Mouse (Mus musculus): ENCODE measurements at regions not wholly inside any gene's neighbourhood (a gene's known extent, or its start where the extent isn't known, plus 50 kb on each side); places are given as distances from the start of the nearest gene placed in this dataset.

- 0% methylated on average over 2 of the region's 2 CpGs for WGBS
Measured at GRCm38 (mm10) chr6:49716520-49716919, 106.0 kb upstream of the Npy start.

GRCm38 (mm10) chr6:49716945-49717344 is 105.6 kb upstream of the Npy start:
- H3K4me2 ChIP-seq (ENCODE audit: low read depth, low read length): no peak overlapping the region
- no peak overlapping the region for H3K9ac ChIP-seq (ENCODE audit: low read length)
- no peaks in the 10 kb centered on the region for H3K4me1 ChIP-seq (ENCODE audit: control insufficient read depth, insufficient read depth, low read length)
- H3K27ac ChIP-seq (ENCODE audit: low read length): no peak overlapping the region
- H3K27me3 ChIP-seq (ENCODE audit: control insufficient read depth, insufficient read depth, low read length): no peaks in the 10 kb centered on the region
- ATAC-seq (replicated peaks; ENCODE audit: extremely low read depth, insufficient read depth, low FRiP score): no peak
- no peaks in the 10 kb centered on the region for H3K36me3 ChIP-seq (ENCODE audit: control insufficient read depth, insufficient read depth)
- H3K9me3 ChIP-seq (replicated peaks; ENCODE audit: control insufficient read depth, low read length): no peaks in the 10 kb centered on the region
- H3K4me3 ChIP-seq (ENCODE audit: low read length): no peak overlapping the region
- 15% methylated on average over 1 of the region's 1 CpGs for WGBS

More at GRCm38 (mm10) chr6:49716520-49716919, 106.0 kb upstream of the Npy start:
- Histone ChIP-seq H3K4me2 (ENCODE audit: low read depth, low read length) (no peak overlapping the region), H3K9me3 (replicated peaks; ENCODE audit: control insufficient read depth, low read length) (no peaks in the 10 kb centered on the region), H3K27me3 (ENCODE audit: control insufficient read depth, insufficient read depth, low read length) (no peaks in the 10 kb centered on the region), H3K4me3 (ENCODE audit: low read length) (no peak overlapping the region), H3K4me1 (ENCODE audit: control insufficient read depth, insufficient read depth, low read length) (no peaks in the 10 kb centered on the region), H3K9ac (ENCODE audit: low read length) (no peak overlapping the region), H3K36me3 (ENCODE audit: control insufficient read depth, insufficient read depth) (no peaks in the 10 kb centered on the region), H3K27ac (ENCODE audit: low read length) (no peak overlapping the region)
- ATAC-seq (replicated peaks; ENCODE audit: extremely low read depth, insufficient read depth, low FRiP score): no peak

- Histone ChIP-seq H3K27ac (ENCODE audit: low read length) (no peak overlapping the region), H3K4me1 (ENCODE audit: control insufficient read depth, insufficient read depth, low read length) (no peaks in the 10 kb centered on the region), H3K4me2 (ENCODE audit: low read depth, low read length) (no peak overlapping the region), H3K9me3 (replicated peaks; ENCODE audit: control insufficient read depth, low read length) (no peaks in the 10 kb centered on the region), H3K27me3 (ENCODE audit: control insufficient read depth, insufficient read depth, low read length) (no peaks in the 10 kb centered on the region), H3K36me3 (ENCODE audit: control insufficient read depth, insufficient read depth) (no peaks in the 10 kb centered on the region), H3K9ac (ENCODE audit: low read length) (no peak overlapping the region), H3K4me3 (ENCODE audit: low read length) (no peak overlapping the region)
- 54% methylated on average over 5 of the region's 5 CpGs for WGBS
- no peak for ATAC-seq (replicated peaks; ENCODE audit: extremely low read depth, insufficient read depth, low FRiP score)
Measured at GRCm38 (mm10) chr6:49733191-49733590, 89.3 kb upstream of the Npy start.

GRCm38 (mm10) chr6:49743157-49743556 is 79.4 kb upstream of the Npy start:
- no peak for ATAC-seq (replicated peaks; ENCODE audit: extremely low read depth, insufficient read depth, low FRiP score)
- H3K4me2 ChIP-seq (ENCODE audit: low read depth, low read length): no peak overlapping the region
- 57% methylated on average over 3 of the region's 3 CpGs for WGBS

GRCm38 (mm10) chr6:49745301-49745700 is 77.2 kb upstream of the Npy start:
- H3K4me2 ChIP-seq (ENCODE audit: low read depth, low read length): no peak overlapping the region
- no peak for ATAC-seq (replicated peaks; ENCODE audit: extremely low read depth, insufficient read depth, low FRiP score)
- H3K9me3 ChIP-seq (replicated peaks; ENCODE audit: control insufficient read depth, low read length): no peaks in the 10 kb centered on the region
- WGBS: 85% methylated on average over 4 of the region's 4 CpGs
- H3K4me1 ChIP-seq (ENCODE audit: control insufficient read depth, insufficient read depth, low read length): no peaks in the 10 kb centered on the region
- H3K4me3 ChIP-seq (ENCODE audit: low read length): no peak overlapping the region
- no peak overlapping the region for H3K9ac ChIP-seq (ENCODE audit: low read length)
- no peaks in the 10 kb centered on the region for H3K36me3 ChIP-seq (ENCODE audit: control insufficient read depth, insufficient read depth)
- no peaks in the 10 kb centered on the region for H3K27me3 ChIP-seq (ENCODE audit: control insufficient read depth, insufficient read depth, low read length)
- no peak overlapping the region for H3K27ac ChIP-seq (ENCODE audit: low read length)

More at GRCm38 (mm10) chr6:49743157-49743556, 79.4 kb upstream of the Npy start:
- Histone ChIP-seq H3K27me3 (ENCODE audit: control insufficient read depth, insufficient read depth, low read length) (no peaks in the 10 kb centered on the region), H3K4me1 (ENCODE audit: control insufficient read depth, insufficient read depth, low read length) (no peaks in the 10 kb centered on the region), H3K27ac (ENCODE audit: low read length) (no peak overlapping the region), H3K9me3 (replicated peaks; ENCODE audit: control insufficient read depth, low read length) (no peaks in the 10 kb centered on the region), H3K4me3 (ENCODE audit: low read length) (no peak overlapping the region), H3K9ac (ENCODE audit: low read length) (no peak overlapping the region), H3K36me3 (ENCODE audit: control insufficient read depth, insufficient read depth) (no peaks in the 10 kb centered on the region)

- no peaks in the 10 kb centered on the region for H3K36me3 ChIP-seq (ENCODE audit: control insufficient read depth, insufficient read depth)
- H3K27ac ChIP-seq (ENCODE audit: low read length): no peak overlapping the region
- no peaks in the 10 kb centered on the region for H3K9me3 ChIP-seq (replicated peaks; ENCODE audit: control insufficient read depth, low read length)
- 41% methylated on average over 2 of the region's 2 CpGs for WGBS
- no peaks in the 10 kb centered on the region for H3K4me1 ChIP-seq (ENCODE audit: control insufficient read depth, insufficient read depth, low read length)
- H3K4me2 ChIP-seq (ENCODE audit: low read depth, low read length): no peak overlapping the region
- no peak overlapping the region for H3K4me3 ChIP-seq (ENCODE audit: low read length)
- no peaks in the 10 kb centered on the region for H3K27me3 ChIP-seq (ENCODE audit: control insufficient read depth, insufficient read depth, low read length)
- H3K9ac ChIP-seq (ENCODE audit: low read length): no peak overlapping the region
- ATAC-seq (replicated peaks; ENCODE audit: extremely low read depth, insufficient read depth, low FRiP score): no peak
Measured at GRCm38 (mm10) chr6:49750544-49750943, 72.0 kb upstream of the Npy start.

GRCm38 (mm10) chr6:49759614-49760013 is 62.9 kb upstream of the Npy start:
- WGBS: 79% methylated on average over 6 of the region's 6 CpGs

GRCm38 (mm10) chr6:49764746-49765145 is 57.8 kb upstream of the Npy start:
- H3K9me3 ChIP-seq (replicated peaks; ENCODE audit: control insufficient read depth, low read length): no peaks in the 10 kb centered on the region
- H3K4me2 ChIP-seq (ENCODE audit: low read depth, low read length): no peak overlapping the region
- no peak overlapping the region for H3K9ac ChIP-seq (ENCODE audit: low read length)
- ATAC-seq (replicated peaks; ENCODE audit: extremely low read depth, insufficient read depth, low FRiP score): no peak
- no peaks in the 10 kb centered on the region for H3K27me3 ChIP-seq (ENCODE audit: control insufficient read depth, insufficient read depth, low read length)
- no peak overlapping the region for H3K4me3 ChIP-seq (ENCODE audit: low read length)
- H3K36me3 ChIP-seq (ENCODE audit: control insufficient read depth, insufficient read depth): no peaks in the 10 kb centered on the region
- no peak overlapping the region for H3K27ac ChIP-seq (ENCODE audit: low read length)
- no peaks in the 10 kb centered on the region for H3K4me1 ChIP-seq (ENCODE audit: control insufficient read depth, insufficient read depth, low read length)
- WGBS: 71% methylated on average over 4 of the region's 4 CpGs

More at GRCm38 (mm10) chr6:49759614-49760013, 62.9 kb upstream of the Npy start:
- Histone ChIP-seq H3K4me3 (ENCODE audit: low read length) (no peak overlapping the region), H3K4me2 (ENCODE audit: low read depth, low read length) (no peak overlapping the region), H3K9ac (ENCODE audit: low read length) (no peak overlapping the region), H3K27ac (ENCODE audit: low read length) (no peak overlapping the region), H3K27me3 (ENCODE audit: control insufficient read depth, insufficient read depth, low read length) (no peaks in the 10 kb centered on the region), H3K36me3 (ENCODE audit: control insufficient read depth, insufficient read depth) (no peaks in the 10 kb centered on the region), H3K4me1 (ENCODE audit: control insufficient read depth, insufficient read depth, low read length) (no peaks in the 10 kb centered on the region), H3K9me3 (replicated peaks; ENCODE audit: control insufficient read depth, low read length) (no peaks in the 10 kb centered on the region)
- ATAC-seq (replicated peaks; ENCODE audit: extremely low read depth, insufficient read depth, low FRiP score): no peak

GRCm38 (mm10) chr6:49769904-49770720 is 52.4 kb upstream of the Npy start:
- H3K4me2 ChIP-seq (ENCODE audit: low read depth, low read length): no peak overlapping the region
- H3K4me3 ChIP-seq (ENCODE audit: low read length): no peak overlapping the region
- H3K4me1 ChIP-seq (ENCODE audit: control insufficient read depth, insufficient read depth, low read length): no peaks in the 10 kb centered on the region
- 79% methylated on average over 11 of the region's 11 CpGs for WGBS
- H3K9me3 ChIP-seq (replicated peaks; ENCODE audit: control insufficient read depth, low read length): no peaks in the 10 kb centered on the region
- H3K27ac ChIP-seq (ENCODE audit: low read length): no peak overlapping the region
- ATAC-seq (replicated peaks; ENCODE audit: extremely low read depth, insufficient read depth, low FRiP score): no peak
- no peaks in the 10 kb centered on the region for H3K27me3 ChIP-seq (ENCODE audit: control insufficient read depth, insufficient read depth, low read length)
- no peak overlapping the region for H3K9ac ChIP-seq (ENCODE audit: low read length)
- H3K36me3 ChIP-seq (ENCODE audit: control insufficient read depth, insufficient read depth): no peaks in the 10 kb centered on the region

Measured in heart, embryonic 16.5 days (tissue).